Mouse (Mus musculus) cerebellum, adult 2 months (tissue): ENCODE data around the gene Idh3b. TPM values are rescaled to one million over a fixed set of nuclear protein-coding genes. Genes with fewer than 3 reads are reported as not detected.

Experiments used
- DNase-seq, 2 experiments: peaks; one replicate each; pipeline ENCODE4 v3.0.0; 2021
- H3K27ac ChIP-seq: fragments of 200-500 bp; 2 replicates; pipeline ENCODE4 v1.5.1; 2012; ENCODE audit warnings: low read length, control low read depth, inconsistent platforms; ENCODE audit not compliant: insufficient read depth
- H3K27me3 ChIP-seq: fragments of 200-500 bp; 2 replicates; pipeline ENCODE4 v1.6.1; 2012; ENCODE audit warnings: inconsistent platforms, mild to moderate bottlenecking, low read length, moderate library complexity; ENCODE audit not compliant: control insufficient read depth, insufficient read depth
- H3K4me1 ChIP-seq: fragments of 200-500 bp; 2 replicates; pipeline ENCODE4 v1.6.1; 2011; ENCODE audit warnings: low read length; ENCODE audit not compliant: control insufficient read depth, insufficient read depth
- H3K4me3 ChIP-seq: fragments of 200-500 bp; replicated peaks from 2 replicates; pipeline ENCODE3; 2011; ENCODE audit warnings: mild to moderate bottlenecking, low read depth, low read length, control low read depth; ENCODE audit not compliant: insufficient read depth
- CTCF ChIP-seq: fragments of 200-500 bp; IDR thresholded peaks from 2 replicates; pipeline ENCODE4 v1.5.1; 2011; ENCODE audit warnings: low read depth, mild to moderate bottlenecking, control low read depth, low read length, moderate library complexity, borderline replicate concordance; ENCODE audit not compliant: insufficient read depth
- POLR2A ChIP-seq: fragments of 200-500 bp; IDR thresholded peaks from 2 replicates; pipeline ENCODE4 v1.6.1; 2011; ENCODE audit warnings: low read length, control low read depth, borderline replicate concordance; ENCODE audit not compliant: insufficient read depth
- WGBS: fragments of 180-500 bp; shearing (Covaris S2); methylation state at CpG from one replicate; pipeline ENCODE4 v1.1.7; 2018; 5-methylcytosine and 5-hydroxymethylcytosine counted together
- polyA plus RNA-seq: library from polyadenylated mRNA; depleted of rRNA; stranded (reverse); fragments of >200 nt; gene quantifications from 2 replicates; pipeline ENCODE4 v1.2.3, GENCODE M21; 2012; rRNA removed

Gene Idh3b
- polyA plus RNA-seq, 1 experiment = 514 TPM

DNA sequence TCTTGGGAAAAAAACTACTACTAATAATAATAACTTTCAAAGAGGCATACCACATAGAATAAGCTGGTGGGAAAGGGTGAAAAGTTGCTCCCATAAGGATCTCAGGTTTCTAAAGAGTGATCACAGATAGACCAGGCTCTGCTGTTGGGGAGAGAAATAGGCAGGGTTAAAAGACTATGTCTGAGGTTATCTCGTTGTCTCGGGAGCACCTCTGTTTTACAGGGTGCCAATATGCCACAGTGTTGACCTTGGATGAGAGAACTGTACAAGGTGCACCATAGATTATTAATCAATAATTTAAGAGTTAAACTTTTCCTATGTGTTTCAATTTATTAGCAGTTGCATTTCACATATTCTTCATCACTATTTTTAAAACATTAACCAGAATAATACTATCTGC, 22.4 kb downstream of the Idh3b start:
- TF ChIP-seq CTCF (no peak), POLR2A (no peak)
- WGBS = 78% methylated on average over 2 of the region's 2 CpGs
- no peak for DNase-seq

DNA sequence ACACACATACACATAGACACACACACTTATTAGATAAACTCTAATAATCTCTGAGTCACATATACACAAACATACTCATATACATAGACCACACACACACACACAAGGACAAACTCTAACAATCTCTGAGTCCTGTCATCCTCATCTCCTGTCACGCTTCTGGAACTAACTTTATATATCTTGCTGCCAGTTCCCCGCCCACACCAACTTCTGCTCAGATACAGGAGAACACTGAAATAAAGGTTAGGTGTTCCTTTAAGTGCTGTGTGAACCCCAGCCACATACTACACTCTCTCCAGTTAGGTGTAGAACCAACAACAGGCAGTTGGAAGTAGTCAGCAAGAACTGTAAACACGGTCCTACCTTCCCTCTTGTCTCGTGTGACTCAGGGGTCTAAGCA, 23.5 kb downstream of the Idh3b start:
- no peak for DNase-seq
- no peak overlapping the region for H3K27ac ChIP-seq
- WGBS = 83% methylated on average over 4 of the region's 4 CpGs
- H3K27me3 ChIP-seq = no peaks in the 10 kb centered on the region
- no peaks in the 10 kb centered on the region for H3K4me1 ChIP-seq
- TF ChIP-seq CTCF (no peak), POLR2A (no peak)
- no peak overlapping the region for H3K4me3 ChIP-seq

More for the DNA sequence above, 22.4 kb downstream of the Idh3b start:
- Histone ChIP-seq H3K4me1 (no peaks in the 10 kb centered on the region), H3K4me3 (no peak overlapping the region), H3K27me3 (no peaks in the 10 kb centered on the region), H3K27ac (no peak overlapping the region)

DNA sequence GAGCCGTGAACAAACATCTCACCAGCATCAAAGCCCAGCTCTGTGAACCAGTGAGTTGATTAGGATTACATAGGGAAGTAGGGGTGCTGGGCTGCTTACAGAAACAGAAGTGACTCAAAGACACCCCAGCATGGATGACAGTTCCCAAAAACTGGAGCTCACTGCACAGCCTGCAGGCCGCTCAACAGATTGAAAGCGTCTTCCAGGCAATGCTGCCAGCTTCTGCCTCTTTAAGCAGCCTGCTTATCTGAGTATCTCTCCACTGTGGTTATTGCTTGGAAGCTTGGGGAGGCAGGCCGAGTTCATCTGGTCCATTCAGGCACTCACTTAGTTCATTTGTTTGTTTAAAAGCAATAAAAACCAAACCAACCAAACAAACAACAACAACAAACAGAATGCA, 27.6 kb downstream of the Idh3b start:
- DNase-seq = no peak
- TF ChIP-seq POLR2A = no peak
- no peak for TF ChIP-seq CTCF
- 85% methylated on average over 4 of the region's 4 CpGs for WGBS

DNA sequence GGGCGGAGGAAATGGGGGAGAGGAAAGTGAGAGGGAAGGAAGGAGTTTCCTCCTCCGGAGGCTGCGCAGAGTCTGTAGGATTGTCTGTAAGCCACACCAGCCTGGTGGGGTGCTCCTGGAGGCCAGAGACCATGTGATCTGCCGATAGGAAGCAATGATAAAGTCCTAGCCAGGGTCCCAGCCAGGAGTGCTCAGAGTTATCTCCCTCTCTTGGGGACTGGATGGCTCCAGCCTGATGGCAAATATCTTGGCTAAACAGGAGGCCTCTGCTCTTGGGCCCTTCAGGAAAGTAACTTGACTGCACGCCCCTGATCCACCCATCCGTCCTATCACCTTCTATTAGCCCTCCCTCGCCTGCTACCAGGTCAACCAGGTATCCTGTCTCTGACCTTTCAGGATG, 36.1 kb downstream of the Idh3b start:
- Histone ChIP-seq H3K4me3 (no peak overlapping the region), H3K4me1 (no peaks in the 10 kb centered on the region), H3K27me3 (no peaks in the 10 kb centered on the region), H3K27ac (no peak overlapping the region)
- TF ChIP-seq CTCF (no peak), POLR2A (no peak)
- no peak for DNase-seq
- 72% methylated on average over 7 of the region's 7 CpGs for WGBS

More for the DNA sequence above, 27.6 kb downstream of the Idh3b start:
- Histone ChIP-seq H3K27ac (no peak overlapping the region), H3K27me3 (no peaks in the 10 kb centered on the region), H3K4me3 (no peak overlapping the region), H3K4me1 (no peaks in the 10 kb centered on the region)

DNA sequence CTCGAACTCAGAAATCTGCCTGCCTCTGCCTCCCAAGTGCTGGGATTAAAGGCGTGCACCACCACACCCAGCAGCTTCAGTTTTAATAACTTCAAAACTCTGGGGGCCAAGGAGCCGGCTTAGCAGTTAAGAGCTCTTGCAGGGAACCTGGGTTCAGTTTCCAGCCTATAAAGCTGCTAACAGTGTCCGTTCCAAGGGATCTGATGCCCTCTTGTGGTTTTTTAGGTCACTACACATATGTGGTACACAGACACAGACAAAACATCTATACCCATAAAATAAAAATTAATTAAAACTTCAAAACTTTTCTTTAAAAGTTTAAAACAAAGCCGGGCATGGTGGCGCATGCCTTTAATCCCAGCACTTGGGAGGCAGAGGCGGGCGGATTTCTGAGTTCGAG, 37.4 kb downstream of the Idh3b start:
- Histone ChIP-seq H3K27ac (no peak overlapping the region), H3K27me3 (no peaks in the 10 kb centered on the region), H3K4me1 (no peaks in the 10 kb centered on the region), H3K4me3 (no peak overlapping the region)
- peak; percentile 30; the same call in 1 of the 2 replicates for TF ChIP-seq CTCF
- TF ChIP-seq POLR2A = no peak
- peak; percentile 13 to 24 for DNase-seq
- WGBS = 52% methylated on average over 9 of the region's 9 CpGs

Other genes with a start within 250 kb of the Idh3b start
- 0.07 TPM in 1 of 2 replicates, not detected in the other for gene Tgm6, start 172.1 kb downstream of the Idh3b start, polyA plus RNA-seq
- 168 and 195 TPM in 2 replicates for gene Snrpb, start 105.1 kb downstream of the Idh3b start, polyA plus RNA-seq
- not detected in 2 replicates for gene Tmc2, start 89.4 kb downstream of the Idh3b start, polyA plus RNA-seq
- 145 and 152 TPM in 2 replicates for gene Nop56, start 10.1 kb downstream of the Idh3b start, polyA plus RNA-seq
- gene Ebf4, start 10.6 kb upstream of the Idh3b start, polyA plus RNA-seq = 10.2 and 10.6 TPM in 2 replicates
- 7.7 and 8.0 TPM in 2 replicates for gene Cpxm1, start 113.0 kb upstream of the Idh3b start, polyA plus RNA-seq
- not detected in 2 replicates for gene Gm28372, start 120.7 kb upstream of the Idh3b start, polyA plus RNA-seq
- gene 1700020A23Rik, start 120.7 kb upstream of the Idh3b start, polyA plus RNA-seq = not detected in 2 replicates
- gene Tmem239, start 121.9 kb upstream of the Idh3b start, polyA plus RNA-seq = not detected in 2 replicates
- 120 and 128 TPM in 2 replicates for gene Vps16, start 139.8 kb upstream of the Idh3b start, polyA plus RNA-seq
- 21.8 and 23.5 TPM in 2 replicates for gene Pced1a, start 140.2 kb upstream of the Idh3b start, polyA plus RNA-seq
- 157 and 159 TPM in 2 replicates for gene Ptpra, start 165.7 kb upstream of the Idh3b start, polyA plus RNA-seq